Mouse (Mus musculus) hindbrain, embryonic 11.5 days (tissue): Measurements from ENCODE around the gene Olfr957. TPM values are rescaled to one million over a fixed set of nuclear protein-coding genes. Genes with fewer than 3 reads are reported as not detected.

Experiments used
- ATAC-seq: fragments of 200-750 bp; cut with Nextera tagmentation; 2 replicates; pipeline ENCODE4 v1.8.0; 2017; ENCODE audit warnings: mild to moderate bottlenecking, moderate TSS enrichment, moderate library complexity; ENCODE audit not compliant: low FRiP score
- DNase-seq: peaks from one replicate; pipeline ENCODE4 v3.0.0-alpha.2; 2015; ENCODE audit warnings: low spot score
- H3K27ac ChIP-seq: fragments of 300-500 bp; sonication (generic); 2 replicates; pipeline ENCODE4 v1.5.1; 2014; ENCODE audit warnings: mild to moderate bottlenecking, low read depth, low read length
- H3K27me3 ChIP-seq: fragments of 300-500 bp; sonication (generic); 2 replicates; pipeline ENCODE4 v1.6.1; 2014; ENCODE audit warnings: mild to moderate bottlenecking, low read length, moderate library complexity, mixed read lengths; ENCODE audit not compliant: control insufficient read depth, insufficient read depth
- H3K36me3 ChIP-seq: fragments of 300-500 bp; sonication (generic); 2 replicates; pipeline ENCODE4 v1.6.1; 2014; ENCODE audit warnings: mild to moderate bottlenecking, low read length, moderate library complexity, mixed read lengths; ENCODE audit not compliant: control insufficient read depth, insufficient read depth
- H3K4me1 ChIP-seq: fragments of 300-500 bp; sonication (generic); replicated peaks from 2 replicates; pipeline ENCODE4 v1.6.1; 2014; ENCODE audit warnings: low read length, mixed read lengths; ENCODE audit not compliant: control insufficient read depth, insufficient read depth
- H3K4me2 ChIP-seq: fragments of 300-500 bp; sonication (generic); replicated peaks from 2 replicates; pipeline ENCODE4 v1.6.1; 2014; ENCODE audit warnings: mild to moderate bottlenecking, low read depth, low read length
- H3K4me3 ChIP-seq: fragments of 300-500 bp; sonication (generic); 2 replicates; pipeline ENCODE4 v1.5.1; 2014; ENCODE audit warnings: low read depth, low read length
- H3K9ac ChIP-seq: fragments of 300-500 bp; sonication (generic); 2 replicates; pipeline ENCODE4 v1.6.1; 2014; ENCODE audit warnings: low read depth, low read length
- H3K9me3 ChIP-seq: fragments of 300-500 bp; sonication (generic); 2 replicates; pipeline ENCODE4 v1.6.1; 2016; ENCODE audit warnings: low read length; ENCODE audit not compliant: control insufficient read depth
- WGBS: fragments of 180-500 bp; shearing (Covaris S2); extraction: QIAGEN DNeasy Blood & Tissue Kit; methylation state at CpG from one replicate; pipeline ENCODE4 v1.1.7; 2014; 5-methylcytosine and 5-hydroxymethylcytosine counted together
- polyA plus RNA-seq: library from polyadenylated mRNA; unstranded; fragments of >200 nt; fragmentation: Nextera tagmentation; extraction: Ambion mirVana; gene quantifications from 2 replicates; pipeline ENCODE4 v1.2.1, GENCODE M21; 2014

Gene Olfr957
- polyA plus RNA-seq, 1 experiment from 2014 or later: not detected

DNA sequence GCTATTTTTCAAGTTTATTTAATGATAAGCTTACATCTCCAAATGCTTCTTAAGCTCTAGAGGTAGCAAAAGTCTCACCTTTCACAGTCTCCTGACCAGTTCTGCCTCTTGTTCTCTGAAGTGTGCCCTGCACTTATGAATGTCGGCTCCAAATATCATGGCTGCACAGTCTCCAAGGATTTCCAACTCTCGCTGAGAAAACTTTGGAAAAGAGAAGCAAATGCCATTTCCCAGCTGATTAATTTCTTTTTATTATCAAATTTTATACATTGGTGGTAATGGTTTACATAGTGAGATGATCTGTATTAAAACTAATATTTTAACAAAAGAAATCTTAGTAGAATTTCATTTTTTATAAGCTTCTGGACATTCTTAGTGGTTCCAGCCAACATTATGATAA is 21.7 kb downstream of the Olfr957 start, which contains the start of gene Olfr44:
Gene Olfr44, minus strand, starts transcription at position 101 of the 400 bp plus-strand sequence.
- DNase-seq: no peak
- Histone ChIP-seq H3K4me1 (no peaks in the 10 kb centered on the region), H3K9ac (no peak within 1 kb of the TSS), H3K9me3 (no peaks in the 10 kb centered on the region), H3K27me3 (no peaks in the 10 kb centered on the region), H3K4me2 (no peak within 1 kb of the TSS), H3K27ac (no peak within 1 kb of the TSS), H3K4me3 (no peak within 1 kb of the TSS), H3K36me3 (no peaks in the 10 kb centered on the region)
- no peak for ATAC-seq
- 96% methylated on average over 2 of the region's 2 CpGs for WGBS

DNA sequence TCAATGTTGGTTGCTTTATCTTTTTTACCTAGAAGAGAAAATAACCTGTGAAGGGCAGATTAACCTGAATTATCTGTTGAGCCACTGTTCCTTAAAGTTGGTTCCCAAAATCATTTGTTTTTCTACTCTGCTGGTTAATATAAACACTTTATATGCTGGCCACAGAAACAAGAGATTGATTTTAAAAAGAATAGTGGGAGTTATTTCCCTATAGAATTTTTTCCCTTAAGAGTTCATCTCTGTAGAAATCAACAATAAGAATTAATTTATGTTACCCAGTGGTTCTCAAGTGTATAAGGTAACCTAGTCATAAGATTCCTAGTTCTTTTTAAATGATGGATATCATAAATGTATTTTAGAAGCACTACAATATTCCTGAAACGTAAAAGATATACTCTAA is 43.8 kb downstream of the Olfr957 start, which contains the start of gene Olfr955:
Gene Olfr955, minus strand, starts transcription at position 101 of the 400 bp plus-strand sequence.
- ATAC-seq: no peak
- WGBS: 63% methylated on average over 1 of the region's 1 CpGs

More for the DNA sequence above, 43.8 kb downstream of the Olfr957 start, which contains the start of gene Olfr955:
- Histone ChIP-seq H3K9me3 (no peaks in the 10 kb centered on the region), H3K27ac (no peak within 1 kb of the TSS), H3K27me3 (no peaks in the 10 kb centered on the region), H3K4me3 (no peak within 1 kb of the TSS), H3K4me2 (no peak within 1 kb of the TSS), H3K36me3 (no peaks in the 10 kb centered on the region), H3K9ac (no peak within 1 kb of the TSS), H3K4me1 (no peaks in the 10 kb centered on the region)
- DNase-seq: no peak

Other genes with a start within 250 kb of the Olfr957 start
- gene Olfr945, start 239.0 kb downstream of the Olfr957 start, polyA plus RNA-seq: not detected in 2 replicates
- gene Olfr948, start 189.8 kb downstream of the Olfr957 start, polyA plus RNA-seq: not detected in 2 replicates
- gene Olfr951, start 128.4 kb downstream of the Olfr957 start, polyA plus RNA-seq: not detected in 2 replicates
- gene Olfr952, start 88.7 kb downstream of the Olfr957 start, polyA plus RNA-seq: not detected in 2 replicates
- not detected in 2 replicates for gene Olfr954, start 59.1 kb downstream of the Olfr957 start, polyA plus RNA-seq
- not detected in 2 replicates for gene Olfr955, start 43.9 kb downstream of the Olfr957 start, polyA plus RNA-seq
- gene Olfr44, start 21.8 kb downstream of the Olfr957 start, polyA plus RNA-seq: not detected in 2 replicates
- gene Olfr958, start 38.2 kb upstream of the Olfr957 start, polyA plus RNA-seq: not detected in 2 replicates
- gene Olfr959, start 59.8 kb upstream of the Olfr957 start, polyA plus RNA-seq: not detected in 2 replicates
- gene AW551984, start 88.6 kb upstream of the Olfr957 start, polyA plus RNA-seq: 15.9 and 19.0 TPM in 2 replicates
- not detected in 2 replicates for gene Olfr148, start 94.8 kb upstream of the Olfr957 start, polyA plus RNA-seq
- not detected in 2 replicates for gene Olfr960, start 105.6 kb upstream of the Olfr957 start, polyA plus RNA-seq
- not detected in 2 replicates for gene Olfr961, start 129.3 kb upstream of the Olfr957 start, polyA plus RNA-seq
- gene Olfr963, start 151.4 kb upstream of the Olfr957 start, polyA plus RNA-seq: not detected in 2 replicates
- gene Olfr149, start 191.3 kb upstream of the Olfr957 start, polyA plus RNA-seq: not detected in 2 replicates
- gene Olfr965, start 195.5 kb upstream of the Olfr957 start, polyA plus RNA-seq: not detected in 2 replicates
- gene Olfr150, start 215.2 kb upstream of the Olfr957 start, polyA plus RNA-seq: not detected in 2 replicates
- gene Olfr967, start 230.4 kb upstream of the Olfr957 start, polyA plus RNA-seq: not detected in 2 replicates